Mouse (Mus musculus) v-Abl transformed pro-B cells (cell line): ENCODE results near the gene Ece2.

ENCODE experiments used
- in situ Hi-C, 2 experiments: fragments of 400-800 bp; cut with MboI; formaldehyde crosslinking; loops; one replicate each; pipeline ENCODE4 v1.15.1; 2025; ENCODE audit not compliant: unreplicated experiment in 2 of 2

Ece2 gene

GRCm38 (mm10) chr16:20629731-20630634 is at the start of gene Ece2:
TSS of gene Ece2 (plus strand) at chr16:20629828.
- in situ Hi-C loops: loop anchor here in 1 of 2 experiments (25.0 kb wide), 1 partner anchor 418 kb away; no protein-coding TSS in a partner anchor

- in situ Hi-C loops: no loop called here
Measured at GRCm38 (mm10) chr16:20589366-20589938, 40.2 kb upstream of the Ece2 start, which contains the start of gene Vwa5b2. TSS of gene Vwa5b2 (plus strand) at chr16:20589471.

GRCm38 (mm10) chr16:20589939-20590679 is 39.5 kb upstream of the Ece2 start:
- in situ Hi-C loops: no loop called here

- in situ Hi-C loops: no loop called here
Measured at GRCm38 (mm10) chr16:20590680-20591038, 39.0 kb upstream of the Ece2 start.

GRCm38 (mm10) chr16:20591076-20591705 is 38.4 kb upstream of the Ece2 start:
- in situ Hi-C loops: no loop called here

GRCm38 (mm10) chr16:20595060-20595673 is 34.5 kb upstream of the Ece2 start:
- in situ Hi-C loops: no loop called here

- in situ Hi-C loops: no loop called here
Measured at GRCm38 (mm10) chr16:20595737-20596136, 33.9 kb upstream of the Ece2 start.

- in situ Hi-C loops: no loop called here
Measured at GRCm38 (mm10) chr16:20596687-20597441, 32.8 kb upstream of the Ece2 start.

- in situ Hi-C loops: no loop called here
Measured at GRCm38 (mm10) chr16:20600511-20600910, 29.1 kb upstream of the Ece2 start.

- in situ Hi-C loops: loop anchor here in 1 of 2 experiments (5.0 kb wide), 1 partner anchor 62 kb away; no protein-coding TSS in a partner anchor
Measured at GRCm38 (mm10) chr16:20604705-20605104, 24.9 kb upstream of the Ece2 start.

- in situ Hi-C loops: no loop called here
Measured at GRCm38 (mm10) chr16:20610501-20611356, 18.9 kb upstream of the Ece2 start.

- in situ Hi-C loops: no loop called here
Measured at GRCm38 (mm10) chr16:20611357-20612227, 18.0 kb upstream of the Ece2 start, which contains the start of the genes Eef1akmt4, Gm49333 and Alg3. TSS of gene Eef1akmt4 (plus strand) at chr16:20611593. TSS of gene Gm49333 (plus strand) at chr16:20611610. TSS of gene Alg3 (minus strand) at chr16:20611735.

- in situ Hi-C loops: loop anchor here in 1 of 2 experiments (5.0 kb wide), 1 partner anchor 72 kb away; the partner anchor contains the start of gene Abcf3
Measured at GRCm38 (mm10) chr16:20619541-20620398, 9.9 kb upstream of the Ece2 start.

GRCm38 (mm10) chr16:20620399-20620735 is 9.3 kb upstream of the Ece2 start:
- in situ Hi-C loops: no loop called here

- in situ Hi-C loops: no loop called here
Measured at GRCm38 (mm10) chr16:20620751-20621190, 8.9 kb upstream of the Ece2 start.

- in situ Hi-C loops: no loop called here
Measured at GRCm38 (mm10) chr16:20621191-20621990, 8.2 kb upstream of the Ece2 start, which contains the start of gene Camk2n2. TSS of gene Camk2n2 (minus strand) at chr16:20621287.
